Mouse (Mus musculus): ENCODE measurements at regions not wholly inside any gene's neighbourhood (a gene's known extent, or its start where the extent isn't known, plus 50 kb on each side); places are given as distances from the start of the nearest gene placed in this dataset.

DNA sequence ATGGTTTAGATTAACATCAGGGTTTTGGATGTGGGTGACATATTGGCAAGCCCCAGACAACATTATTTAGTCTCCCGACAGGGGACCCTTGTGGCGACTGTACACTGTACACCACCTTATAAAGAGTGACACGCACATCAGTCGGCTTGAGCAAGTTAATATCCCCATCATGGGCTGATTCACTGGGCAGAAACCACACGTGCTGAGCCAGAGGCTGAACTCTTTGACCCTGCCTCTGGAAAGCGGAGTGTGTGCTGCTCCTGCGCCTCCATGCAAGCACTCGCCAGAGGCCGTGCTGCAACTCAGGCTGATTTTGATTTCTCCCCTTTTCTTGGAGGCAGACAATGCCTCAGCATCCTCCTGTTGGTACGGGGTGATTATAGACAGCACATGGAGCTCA, 125.2 kb upstream of the Msx2 start:
- Histone ChIP-seq H3K4me1 (ENCODE audit: control insufficient read depth, insufficient read depth, low read length) (peaks cover 4% of the 10 kb centered on the region; the same call in 1 of the 2 replicates), H3K9ac (ENCODE audit: low read depth, low read length) (no peak overlapping the region), H3K27me3 (ENCODE audit: control insufficient read depth, insufficient read depth, low read length) (no peaks in the 10 kb centered on the region), H3K27ac (ENCODE audit: low read depth, low read length) (no peak overlapping the region), H3K9me3 (replicated peaks; ENCODE audit: control insufficient read depth, low read length) (no peaks in the 10 kb centered on the region), H3K4me3 (ENCODE audit: low read depth, low read length) (no peak overlapping the region), H3K4me2 (no peak overlapping the region), H3K36me3 (ENCODE audit: control insufficient read depth, insufficient read depth, low read length) (no peaks in the 10 kb centered on the region)
- no peak for ATAC-seq (replicated peaks; ENCODE audit: insufficient number of reproducible peaks, low FRiP score, low TSS enrichment)
- WGBS (ENCODE audit: insufficient replicate concordance): 77% methylated on average over 10 of the region's 10 CpGs

DNA sequence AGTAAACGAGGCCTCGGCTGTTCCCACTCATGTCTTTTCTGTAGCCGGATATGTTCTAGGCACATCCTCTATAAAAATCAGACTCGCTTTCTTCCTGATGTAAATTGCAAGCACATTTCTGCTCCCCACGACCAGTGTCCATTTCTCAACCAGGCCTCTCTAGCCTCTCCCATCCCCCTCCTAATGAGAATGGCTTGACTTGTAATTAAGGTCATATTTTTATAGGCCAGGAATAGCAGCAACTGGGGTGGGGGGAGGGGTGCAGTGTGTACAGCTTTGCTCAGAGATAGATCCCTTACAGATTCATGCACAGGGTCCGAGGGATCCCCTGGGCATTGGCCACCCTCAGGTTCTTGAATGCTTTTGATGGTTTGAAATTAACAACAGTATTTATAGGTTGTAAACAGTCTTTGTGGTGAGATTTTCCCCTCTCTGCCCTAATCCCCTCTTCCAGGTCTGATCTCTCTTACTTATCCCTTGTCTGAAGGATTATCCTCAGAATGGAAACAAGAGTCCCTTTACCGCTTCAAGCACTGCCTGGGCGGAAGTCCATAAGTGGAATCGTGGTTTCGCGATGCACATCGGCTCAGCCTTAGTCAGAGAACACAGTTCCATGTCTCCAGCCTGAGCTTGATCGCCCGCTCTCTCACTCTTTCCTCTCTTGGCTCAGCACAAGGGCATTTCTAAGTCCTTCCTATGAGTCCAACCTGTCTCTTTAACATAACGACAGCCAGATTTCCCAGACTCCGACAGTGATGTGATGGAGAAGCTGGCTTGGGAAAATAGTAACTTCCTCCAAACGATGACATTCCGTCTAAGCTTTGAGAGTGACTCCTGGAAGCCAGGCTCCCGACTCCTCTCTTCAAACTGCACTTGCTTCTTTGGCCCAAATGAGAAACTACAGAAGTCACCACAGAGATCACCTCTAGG, 124.3 kb upstream of the Msx2 start:
- Histone ChIP-seq H3K9me3 (replicated peaks; ENCODE audit: control insufficient read depth, low read length) (no peaks in the 10 kb centered on the region), H3K36me3 (ENCODE audit: control insufficient read depth, insufficient read depth, low read length) (no peaks in the 10 kb centered on the region), H3K4me2 (no peak overlapping the region), H3K4me3 (ENCODE audit: low read depth, low read length) (no peak overlapping the region), H3K27me3 (ENCODE audit: control insufficient read depth, insufficient read depth, low read length) (no peaks in the 10 kb centered on the region), H3K9ac (ENCODE audit: low read depth, low read length) (no peak overlapping the region), H3K27ac (ENCODE audit: low read depth, low read length) (no peak overlapping the region), H3K4me1 (ENCODE audit: control insufficient read depth, insufficient read depth, low read length) (0 out of 2 replicates have a peak, but pooled peaks cover 4% of the 10 kb centered on the region)
- no peak for ATAC-seq (replicated peaks; ENCODE audit: insufficient number of reproducible peaks, low FRiP score, low TSS enrichment)
- WGBS (ENCODE audit: insufficient replicate concordance): 72% methylated on average over 19 of the region's 19 CpGs

DNA sequence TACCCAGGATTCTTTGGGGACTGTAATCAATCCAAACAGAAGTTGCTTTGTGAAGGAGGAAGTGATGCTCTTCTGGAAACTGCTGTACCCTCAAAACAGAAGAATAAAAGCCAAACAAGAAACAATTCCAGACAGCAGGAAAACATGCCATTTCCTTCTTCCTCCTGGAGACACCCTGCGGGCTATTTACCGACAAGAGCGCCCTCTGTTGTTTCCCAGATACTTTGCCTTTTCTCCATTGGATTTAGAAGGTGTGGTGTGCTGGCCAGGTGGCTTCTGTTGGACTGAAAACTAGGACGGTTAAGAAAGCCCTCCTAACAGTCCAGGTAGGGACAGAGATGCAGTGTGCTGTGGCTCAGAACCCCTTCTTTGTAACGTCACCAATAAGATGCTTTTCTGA, 119.9 kb upstream of the Msx2 start:
- ATAC-seq (replicated peaks; ENCODE audit: insufficient number of reproducible peaks, low FRiP score, low TSS enrichment): no peak
- Histone ChIP-seq H3K4me1 (ENCODE audit: control insufficient read depth, insufficient read depth, low read length) (0 out of 2 replicates have a peak, but pooled peaks cover 4% of the 10 kb centered on the region), H3K4me3 (ENCODE audit: low read depth, low read length) (no peak overlapping the region), H3K4me2 (no peak overlapping the region), H3K36me3 (ENCODE audit: control insufficient read depth, insufficient read depth, low read length) (no peaks in the 10 kb centered on the region), H3K9ac (ENCODE audit: low read depth, low read length) (no peak overlapping the region), H3K27ac (ENCODE audit: low read depth, low read length) (no peak overlapping the region), H3K9me3 (replicated peaks; ENCODE audit: control insufficient read depth, low read length) (no peaks in the 10 kb centered on the region), H3K27me3 (ENCODE audit: control insufficient read depth, insufficient read depth, low read length) (no peaks in the 10 kb centered on the region)
- WGBS (ENCODE audit: insufficient replicate concordance): 10% methylated on average over 5 of the region's 5 CpGs

DNA sequence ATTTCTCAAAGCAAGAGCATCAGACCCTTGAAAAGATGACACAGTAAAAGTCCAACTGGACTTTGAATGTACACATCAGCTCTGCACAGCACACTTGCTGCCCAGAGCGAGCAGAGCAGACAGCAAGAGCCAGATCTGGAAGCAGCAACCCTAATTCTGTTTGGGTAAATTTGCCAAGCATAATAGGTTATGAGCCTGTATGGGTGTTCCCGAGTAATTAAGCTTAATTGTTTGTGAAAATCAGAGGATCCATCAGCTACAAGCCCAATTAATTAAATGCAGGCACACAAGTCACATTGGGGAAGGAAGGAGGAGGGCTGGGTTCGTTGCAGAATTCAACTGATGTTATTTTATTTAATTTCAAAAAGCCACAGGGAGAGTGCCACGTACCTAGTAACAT, 113.9 kb upstream of the Msx2 start:
- Histone ChIP-seq H3K4me3 (ENCODE audit: low read depth, low read length) (no peak overlapping the region), H3K36me3 (ENCODE audit: control insufficient read depth, insufficient read depth, low read length) (no peaks in the 10 kb centered on the region), H3K9me3 (replicated peaks; ENCODE audit: control insufficient read depth, low read length) (no peaks in the 10 kb centered on the region), H3K27ac (ENCODE audit: low read depth, low read length) (no peak overlapping the region), H3K4me2 (no peak overlapping the region), H3K27me3 (ENCODE audit: control insufficient read depth, insufficient read depth, low read length) (no peaks in the 10 kb centered on the region), H3K4me1 (ENCODE audit: control insufficient read depth, insufficient read depth, low read length) (no peaks in the 10 kb centered on the region), H3K9ac (ENCODE audit: low read depth, low read length) (no peak overlapping the region)
- WGBS (ENCODE audit: insufficient replicate concordance): 73% methylated on average over 4 of the region's 4 CpGs
- no peak for ATAC-seq (replicated peaks; ENCODE audit: insufficient number of reproducible peaks, low FRiP score, low TSS enrichment)

DNA sequence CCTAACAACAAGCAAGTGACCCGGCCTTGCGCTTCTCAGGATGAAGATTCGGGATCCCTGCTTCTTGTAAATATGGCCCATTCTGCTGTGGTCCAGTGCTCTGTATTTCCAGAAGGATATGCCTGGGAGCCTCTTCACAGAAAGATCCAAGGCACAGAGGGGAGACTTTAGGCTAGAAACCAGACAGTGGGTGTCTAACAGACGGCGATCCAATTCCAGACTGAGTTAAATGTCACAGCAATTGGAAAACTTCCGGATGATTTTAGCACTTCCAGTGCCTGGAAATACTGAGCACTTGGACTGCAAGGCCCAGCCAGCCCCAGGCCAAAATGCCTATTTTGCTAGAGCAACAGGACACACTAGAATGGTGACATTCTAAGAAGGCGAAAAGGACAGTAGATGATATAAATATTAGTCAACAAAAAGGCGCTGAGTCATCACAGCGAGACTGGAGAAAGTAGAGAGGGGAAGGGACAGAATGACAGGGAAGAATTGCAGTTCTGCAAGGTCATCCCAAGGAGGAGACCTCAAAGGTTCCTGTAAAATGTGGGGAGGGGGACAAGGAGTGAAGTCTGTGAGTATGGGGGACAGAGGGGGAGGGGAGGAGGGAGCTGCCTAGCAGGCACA, 111.7 kb upstream of the Msx2 start:
- 78% methylated on average over 9 of the region's 9 CpGs for WGBS (ENCODE audit: insufficient replicate concordance)
- no peak overlapping the region for H3K27ac ChIP-seq (ENCODE audit: low read depth, low read length)
- no peaks in the 10 kb centered on the region for H3K36me3 ChIP-seq (ENCODE audit: control insufficient read depth, insufficient read depth, low read length)
- H3K4me1 ChIP-seq (ENCODE audit: control insufficient read depth, insufficient read depth, low read length): no peaks in the 10 kb centered on the region
- H3K27me3 ChIP-seq (ENCODE audit: control insufficient read depth, insufficient read depth, low read length): no peaks in the 10 kb centered on the region
- H3K9ac ChIP-seq (ENCODE audit: low read depth, low read length): no peak overlapping the region
- no peak overlapping the region for H3K4me3 ChIP-seq (ENCODE audit: low read depth, low read length)
- no peak for ATAC-seq (replicated peaks; ENCODE audit: insufficient number of reproducible peaks, low FRiP score, low TSS enrichment)
- H3K4me2 ChIP-seq: no peak overlapping the region
- no peaks in the 10 kb centered on the region for H3K9me3 ChIP-seq (replicated peaks; ENCODE audit: control insufficient read depth, low read length)

DNA sequence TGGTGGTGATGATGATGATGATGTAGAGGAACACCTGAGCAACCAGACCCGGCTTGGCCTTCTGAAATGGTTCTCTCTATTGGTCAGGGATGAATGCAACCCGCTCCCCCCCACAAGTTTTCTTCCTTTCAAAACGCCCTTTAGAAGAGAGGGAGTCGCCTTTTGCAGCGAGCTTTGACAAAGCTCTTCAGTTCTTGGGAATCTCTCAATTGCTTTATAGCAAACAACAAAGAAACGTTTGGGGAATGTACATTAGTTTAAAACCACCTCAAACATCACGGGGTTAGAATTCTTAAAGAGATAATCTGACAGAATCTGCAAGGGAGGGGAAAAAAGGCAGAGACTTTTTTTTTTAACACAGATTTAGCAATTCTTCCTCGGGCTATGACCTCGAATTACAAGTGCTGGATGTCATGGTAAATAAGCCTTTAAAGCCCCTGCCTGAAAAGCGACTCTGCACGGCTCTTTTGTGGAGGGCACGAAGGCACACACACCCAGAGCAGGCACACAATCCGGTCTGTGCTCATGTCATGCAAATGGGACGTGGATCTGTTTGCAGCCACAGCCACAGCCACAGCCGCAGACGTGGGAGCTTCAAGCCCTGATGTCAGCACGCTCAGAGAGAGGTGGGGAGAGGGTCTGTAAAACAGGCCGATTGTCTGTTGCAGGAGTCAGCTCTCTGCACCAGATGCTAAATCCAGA, 81.2 kb upstream of the Msx2 start:
- H3K27me3 ChIP-seq (ENCODE audit: control insufficient read depth, insufficient read depth, low read length): no peaks in the 10 kb centered on the region; the same call in 1 of the 2 replicates
- H3K36me3 ChIP-seq (ENCODE audit: control insufficient read depth, insufficient read depth, low read length): no peaks in the 10 kb centered on the region
- 0 out of 2 replicates have a peak, but pooled peaks cover 2% of the 10 kb centered on the region for H3K4me1 ChIP-seq (ENCODE audit: control insufficient read depth, insufficient read depth, low read length)
- no peak overlapping the region for H3K9ac ChIP-seq (ENCODE audit: low read depth, low read length)
- H3K27ac ChIP-seq (ENCODE audit: low read depth, low read length): no peak overlapping the region
- H3K9me3 ChIP-seq (replicated peaks; ENCODE audit: control insufficient read depth, low read length): no peaks in the 10 kb centered on the region
- H3K4me3 ChIP-seq (ENCODE audit: low read depth, low read length): no peak overlapping the region
- no peak for ATAC-seq (replicated peaks; ENCODE audit: insufficient number of reproducible peaks, low FRiP score, low TSS enrichment)
- H3K4me2 ChIP-seq: no peak overlapping the region
- WGBS (ENCODE audit: insufficient replicate concordance): 49% methylated on average over 18 of the region's 18 CpGs

DNA sequence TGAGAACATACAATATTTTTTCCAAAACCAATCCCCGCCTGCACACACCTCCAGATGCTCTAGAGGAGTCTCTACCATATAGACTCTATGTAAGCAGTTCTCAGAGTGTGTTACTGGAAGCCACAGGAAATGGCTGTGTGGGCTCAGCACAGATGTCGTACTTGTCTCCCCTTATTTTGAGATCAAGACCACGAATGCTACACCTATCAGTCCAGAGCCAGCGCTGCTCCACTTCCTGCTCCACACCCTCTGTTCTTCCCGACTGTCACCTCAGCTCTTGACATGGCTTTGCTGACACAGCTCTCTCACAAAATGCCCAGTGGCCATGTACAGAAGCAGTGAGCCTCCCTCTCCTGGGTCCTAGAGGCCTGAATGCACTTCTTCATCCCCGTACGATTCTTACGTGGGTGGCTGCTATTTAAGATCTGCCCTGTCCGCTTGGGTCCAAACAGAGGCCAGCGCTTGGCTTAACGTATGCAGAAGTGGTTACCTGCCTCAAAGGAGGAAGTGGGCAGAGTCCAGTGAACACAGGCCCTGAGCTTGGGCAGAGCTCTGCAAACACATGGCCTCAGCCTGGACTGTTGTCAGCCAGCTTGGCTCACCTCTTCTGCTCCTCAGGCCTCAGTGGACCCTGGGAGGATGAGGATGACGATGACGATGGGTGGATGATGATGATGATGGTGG, 80.5 kb upstream of the Msx2 start:
- WGBS (ENCODE audit: insufficient replicate concordance): 63% methylated on average over 13 of the region's 13 CpGs
- no peaks in the 10 kb centered on the region for H3K36me3 ChIP-seq (ENCODE audit: control insufficient read depth, insufficient read depth, low read length)
- no peaks in the 10 kb centered on the region for H3K9me3 ChIP-seq (replicated peaks; ENCODE audit: control insufficient read depth, low read length)
- ATAC-seq (replicated peaks; ENCODE audit: insufficient number of reproducible peaks, low FRiP score, low TSS enrichment): no peak
- H3K27me3 ChIP-seq (ENCODE audit: control insufficient read depth, insufficient read depth, low read length): no peaks in the 10 kb centered on the region; the same call in 1 of the 2 replicates
- H3K4me1 ChIP-seq (ENCODE audit: control insufficient read depth, insufficient read depth, low read length): 0 out of 2 replicates have a peak, but pooled peaks cover 2% of the 10 kb centered on the region
- no peak overlapping the region for H3K27ac ChIP-seq (ENCODE audit: low read depth, low read length)
- no peak overlapping the region for H3K9ac ChIP-seq (ENCODE audit: low read depth, low read length)
- H3K4me2 ChIP-seq: no peak overlapping the region
- no peak overlapping the region for H3K4me3 ChIP-seq (ENCODE audit: low read depth, low read length)

DNA sequence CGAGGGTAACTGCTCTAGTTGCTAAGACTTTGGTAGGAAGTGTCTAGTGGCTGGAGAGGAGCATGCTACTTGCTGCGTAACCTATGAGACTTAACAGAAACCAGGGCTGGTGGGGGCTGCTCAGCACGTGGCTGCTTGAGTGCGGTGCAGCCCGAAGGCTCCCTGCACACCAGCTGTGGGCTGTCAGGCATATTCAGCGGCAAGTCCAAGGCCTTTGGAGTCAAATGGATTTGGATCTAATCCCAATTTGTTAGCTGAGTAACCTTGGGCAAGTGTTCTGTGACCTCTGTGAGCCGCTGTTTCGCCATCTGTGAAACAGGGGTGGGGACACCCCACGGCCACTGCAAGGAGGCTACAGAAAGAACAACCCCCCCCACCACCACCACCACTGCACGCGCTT, 75.5 kb upstream of the Msx2 start:
- WGBS (ENCODE audit: insufficient replicate concordance): 53% methylated on average over 11 of the region's 11 CpGs
- Histone ChIP-seq H3K9ac (ENCODE audit: low read depth, low read length) (no peak overlapping the region), H3K4me3 (ENCODE audit: low read depth, low read length) (no peak overlapping the region), H3K4me2 (no peak overlapping the region), H3K9me3 (replicated peaks; ENCODE audit: control insufficient read depth, low read length) (no peaks in the 10 kb centered on the region), H3K27ac (ENCODE audit: low read depth, low read length) (no peak overlapping the region), H3K4me1 (ENCODE audit: control insufficient read depth, insufficient read depth, low read length) (no peaks in the 10 kb centered on the region), H3K36me3 (ENCODE audit: control insufficient read depth, insufficient read depth, low read length) (no peaks in the 10 kb centered on the region), H3K27me3 (ENCODE audit: control insufficient read depth, insufficient read depth, low read length) (no peaks in the 10 kb centered on the region)
- ATAC-seq (replicated peaks; ENCODE audit: insufficient number of reproducible peaks, low FRiP score, low TSS enrichment): no peak

Data from heart, embryonic 11.5 days (tissue).